Mouse (Mus musculus) myocyte (in vitro differentiated cells): Measurements from ENCODE around the gene Lamc1.

Experiments
- MAX ChIP-seq: IDR thresholded peaks from one replicate; pipeline ENCODE4 v1.6.1; 2011; ENCODE audit warnings: low read depth, mild to moderate bottlenecking, control low read depth
- MYOG ChIP-seq, 3 experiments: IDR thresholded peaks; one replicate each; pipeline ENCODE4 v1.6.1; 2011; ENCODE audit warnings: control low read depth in 2 of 3, low read depth in 2 of 3, mild to moderate bottlenecking in 2 of 3; ENCODE audit not compliant: insufficient read length in 2 of 3, control insufficient read depth in 1 of 3, insufficient read depth in 1 of 3
- POLR2A ChIP-seq: IDR thresholded peaks from one replicate; pipeline ENCODE4 v1.6.1; 2011; ENCODE audit warnings: low read depth, mild to moderate bottlenecking, control low read depth, moderate library complexity; ENCODE audit not compliant: insufficient read length

- no peak for TF ChIP-seq POLR2A
- TF ChIP-seq MAX: no peak
- TF ChIP-seq MYOG (IDR thresholded peaks at IDR 0.05; ENCODE audit: control insufficient read depth in 1 of 3, insufficient read depth in 1 of 3, insufficient read length in 2 of 3, low read depth in 2 of 3): no peak
These were observed 21.9 kb upstream of the Lamc1 start for GRCm38 (mm10) chr1:153354466-153354865.
